Comparison of ENCODE assay signal across 8 mouse cellular contexts in genomic region chr4:140986711-140987395, GRCm38 (mm10). TPM values are rescaled to one million over a fixed set of nuclear protein-coding genes. Genes with fewer than 3 reads are reported as not detected.
DNase-seq lines count a peak whose midpoint lies in the region; ATAC-seq and TF ChIP-seq lines count a peak whose summit lies in the region.

Gene Atp13a2, plus strand, starts transcription at chr4:140986873.

- no peaks in the 10 kb centered on the region for H3K9me3 ChIP-seq in hindbrain, postnatal 0 days (ENCODE audit: low read length)

- WGBS in hindbrain, postnatal 0 days: under 1% methylated on average over 55 of the region's 58 CpGs

- peak; percentile 89 for ATAC-seq in hindbrain, postnatal 0 days
- peak; percentile 67 for ATAC-seq in megakaryocyte, adult 5-6 weeks (ENCODE audit: poor library complexity, severe bottlenecking)

- H3K4me1 ChIP-seq in hindbrain, postnatal 0 days (ENCODE audit: insufficient read depth, low read length): peaks cover 14% of the 10 kb centered on the region; the same call in 1 of the 2 replicates

- peak within 1 kb of the TSS; percentile 90 for H3K27ac ChIP-seq in gastrocnemius, adult 2 months
- peak within 1 kb of the TSS; percentile 83 for H3K27ac ChIP-seq in hindbrain, postnatal 0 days
- peak within 1 kb of the TSS; percentile 82 for H3K27ac ChIP-seq in left cerebral cortex, adult 2 months

- H3K9ac ChIP-seq in hindbrain, postnatal 0 days (replicated peaks; ENCODE audit: low read length): peak within 1 kb of the TSS; percentile 96

- no peak for TF ChIP-seq CTCF in gastrocnemius, adult 2 months (IDR thresholded peaks at IDR 0.05)
- peak; percentile 59 for TF ChIP-seq CTCF in hindbrain, postnatal 0 days (IDR thresholded peaks at IDR 0.05; ENCODE audit: low read depth)
- TF ChIP-seq CTCF in left cerebral cortex, adult 2 months (IDR thresholded peaks at IDR 0.05): peak; percentile 36

- H3K27me3 ChIP-seq in hindbrain, postnatal 0 days (ENCODE audit: insufficient read depth, low read length): no peaks in the 10 kb centered on the region

- intact Hi-C loops in gastrocnemius, adult 2 months (cut with DNase I): no loop called here
- intact Hi-C loops in left cerebral cortex, adult 2 months (cut with DNase I): no loop called here

- H3K36me3 ChIP-seq in hindbrain, postnatal 0 days (ENCODE audit: insufficient read depth, low read length): no peaks in the 10 kb centered on the region

- H3K4me2 ChIP-seq in hindbrain, postnatal 0 days (ENCODE audit: low read depth, low read length): peak within 1 kb of the TSS; percentile 78

- DNase-seq in WW6 (ENCODE audit: low read depth, low spot score): peak; percentile 47
- DNase-seq in cerebellum, postnatal 4 days (ENCODE audit: low spot score in 2 of 2): peak; percentile 86 to 92
- peak; percentile 95 for DNase-seq in gastrocnemius, adult 2 months
- DNase-seq in hindbrain, postnatal 0 days (ENCODE audit: low spot score): peak; percentile 96
- peak; percentile 93 to 96 for DNase-seq in left cerebral cortex, adult 2 months (ENCODE audit: extremely low spot score in 1 of 2, low spot score in 2 of 2)
- peak; percentile 91 to 96 for DNase-seq in right cerebral cortex, adult 2 months (ENCODE audit: low spot score in 2 of 2)
- peak; percentile 92 for DNase-seq in urinary bladder, postnatal 14 days (ENCODE audit: low spot score)

- peak within 1 kb of the TSS; percentile 98 for H3K4me3 ChIP-seq in gastrocnemius, adult 2 months
- H3K4me3 ChIP-seq in hindbrain, postnatal 0 days (ENCODE audit: low read length): peak within 1 kb of the TSS; percentile 89
- H3K4me3 ChIP-seq in left cerebral cortex, adult 2 months: peak within 1 kb of the TSS; percentile 98

RNA-seq across cellular contexts. Expression of gene Atp13a2, which starts in this region (rescaled TPM):
- total RNA-seq in gastrocnemius, adult 2 months (2021): 10 to 100 TPM; 20.0 to 23.7 TPM
- total RNA-seq in hindbrain, postnatal 0 days (2014; rRNA removed): 408 and 435 TPM in 2 replicates
- polyA plus RNA-seq in hindbrain, postnatal 0 days (2015; fragmentation: Nextera tagmentation; extraction: Ambion mirVana): 151 and 166 TPM in 2 replicates
- total RNA-seq in left cerebral cortex, adult 2 months (2021): 100 to 1,000 TPM; 150 to 155 TPM
- total RNA-seq in megakaryocyte, adult 5-6 weeks (2015): 25.1 and 29.7 TPM in 2 replicates
- 37.2 and 43.5 TPM in 2 replicates for total RNA-seq in megakaryocyte, adult 5-6 weeks (2017)

Comparison
In these comparisons a context has a peak if more than half of its experiments do, and no peak if none do; other contexts are left out.
1. Peak in every context shown above with its lines: DNase-seq, ATAC-seq, H3K4me3 ChIP-seq and H3K27ac ChIP-seq.